Mouse (Mus musculus) adrenal gland, adult 18-20 months (tissue): ENCODE data around the gene Pah. TPM values are rescaled to one million over a fixed set of nuclear protein-coding genes. Genes with fewer than 3 reads are reported as not detected.

ENCODE experiments used
- DNase-seq, 2 experiments: peaks; one replicate each; pipeline ENCODE4 v3.0.0; 2021 to 2022; ENCODE audit warnings: low spot score in 2 of 2
- long read RNA-seq, 2 experiments: library from polyadenylated mRNA; stranded (forward); transcript quantifications; one replicate each; pipeline ENCODE4 v2.0.0; 2021
- total RNA-seq, 2 experiments: library from RNA; stranded (reverse); gene quantifications; 1 replicate in 1 of 2; 2 replicates in 1 of 2; pipeline ENCODE4 v1.2.3; 2021

Pah gene
- under 1 TPM in 1 of 2 experiments, not detected in 1; 0.96 TPM for total RNA-seq
- long read RNA-seq, experiment 1 = 0 reads
- long read RNA-seq, experiment 2 = 0 reads

- no peak for DNase-seq
These were observed at the start of gene Pah for GRCm38 (mm10) chr10:87521646-87522045. Gene Pah (plus strand): TSS chr10:87521795.

GRCm38 (mm10) chr10:87473475-87474131 lies 48.0 kb upstream of the Pah start:
- DNase-seq = no peak

GRCm38 (mm10) chr10:87474971-87475370 lies 46.6 kb upstream of the Pah start:
- no peak for DNase-seq

GRCm38 (mm10) chr10:87477895-87478294 lies 43.7 kb upstream of the Pah start:
- no peak for DNase-seq

GRCm38 (mm10) chr10:87484831-87485720 lies 36.5 kb upstream of the Pah start:
- DNase-seq = no peak

- no peak for DNase-seq
These were observed 35.6 kb upstream of the Pah start for GRCm38 (mm10) chr10:87485721-87486620.

- peak in 1 of 2 experiments; percentile 42 for DNase-seq
These were observed 33.0 kb upstream of the Pah start for GRCm38 (mm10) chr10:87488429-87489145.

GRCm38 (mm10) chr10:87489246-87490009 lies 32.2 kb upstream of the Pah start:
- DNase-seq = no peak

GRCm38 (mm10) chr10:87490328-87490727 lies 31.3 kb upstream of the Pah start:
- DNase-seq = no peak

- DNase-seq = no peak
These were observed 30.0 kb upstream of the Pah start for GRCm38 (mm10) chr10:87491485-87492040.

GRCm38 (mm10) chr10:87492332-87492660 lies 29.3 kb upstream of the Pah start:
- no peak for DNase-seq

- peak; percentile 47 to 54 for DNase-seq
These were observed 28.7 kb upstream of the Pah start for GRCm38 (mm10) chr10:87492661-87493551.

- DNase-seq = no peak
These were observed 28.0 kb upstream of the Pah start, which contains the start of gene Ascl1 for GRCm38 (mm10) chr10:87493576-87493975. Gene Ascl1 (minus strand): TSS chr10:87493660.

- no peak for DNase-seq
These were observed 27.4 kb upstream of the Pah start for GRCm38 (mm10) chr10:87494176-87494575.

GRCm38 (mm10) chr10:87494596-87494995 lies 27.0 kb upstream of the Pah start:
- peak; percentile 42 to 46 for DNase-seq

GRCm38 (mm10) chr10:87497056-87497455 lies 24.5 kb upstream of the Pah start:
- DNase-seq = no peak

- no peak for DNase-seq
These were observed 20.5 kb upstream of the Pah start for GRCm38 (mm10) chr10:87500926-87501658.

- no peak for DNase-seq
These were observed 19.9 kb upstream of the Pah start for GRCm38 (mm10) chr10:87501659-87502042.
